Mouse (Mus musculus) kidney, embryonic 14.5 days (tissue): ENCODE results near the gene 1700016K19Rik. TPM values are rescaled to one million over a fixed set of nuclear protein-coding genes. Genes with fewer than 3 reads are reported as not detected.

Experiments used
- ATAC-seq: fragments of 200-750 bp; cut with Nextera tagmentation; 2 replicates; pipeline ENCODE4 v1.8.0; 2017; ENCODE audit warnings: moderate number of reproducible peaks, mild to moderate bottlenecking, moderate TSS enrichment, moderate library complexity; ENCODE audit not compliant: low FRiP score, low TSS enrichment
- H3K27ac ChIP-seq: fragments of 300-500 bp; sonication (generic); 2 replicates; pipeline ENCODE4 v1.5.1; 2014; ENCODE audit warnings: low read depth, mild to moderate bottlenecking, low read length, moderate library complexity, mixed read lengths
- H3K27me3 ChIP-seq: fragments of 300-500 bp; sonication (generic); 2 replicates; pipeline ENCODE4 v1.6.1; 2014; ENCODE audit warnings: mild to moderate bottlenecking, low read length; ENCODE audit not compliant: control insufficient read depth, insufficient read depth
- H3K36me3 ChIP-seq: fragments of 300-500 bp; sonication (generic); 2 replicates; pipeline ENCODE4 v1.6.1; 2014; ENCODE audit warnings: low read length, mixed read lengths; ENCODE audit not compliant: control insufficient read depth, insufficient read depth
- H3K4me1 ChIP-seq: fragments of 300-500 bp; sonication (generic); 2 replicates; pipeline ENCODE4 v1.6.1; 2014; ENCODE audit warnings: low read length, mixed read lengths; ENCODE audit not compliant: control insufficient read depth, insufficient read depth
- H3K4me2 ChIP-seq: fragments of 300-500 bp; sonication (generic); replicated peaks from 2 replicates; pipeline ENCODE4 v1.6.1; 2014; ENCODE audit warnings: low read depth, mild to moderate bottlenecking, low read length
- H3K4me3 ChIP-seq: fragments of 300-500 bp; sonication (generic); 2 replicates; pipeline ENCODE4 v1.5.1; 2014; ENCODE audit warnings: mild to moderate bottlenecking, low read length
- H3K9ac ChIP-seq: fragments of 300-500 bp; sonication (generic); 2 replicates; pipeline ENCODE4 v1.6.1; 2014; ENCODE audit warnings: low read depth, mild to moderate bottlenecking, low read length, moderate library complexity
- H3K9me3 ChIP-seq: fragments of 300-500 bp; sonication (generic); 2 replicates; pipeline ENCODE4 v1.6.1; 2016; ENCODE audit warnings: low read length; ENCODE audit not compliant: control insufficient read depth
- WGBS: fragments of 180-500 bp; shearing (Covaris S2); extraction: QIAGEN DNeasy Blood & Tissue Kit; methylation state at CpG from one replicate; pipeline ENCODE4 v1.1.7; 2014; 5-methylcytosine and 5-hydroxymethylcytosine counted together
- polyA plus RNA-seq: library from polyadenylated mRNA; unstranded; fragments of >200 nt; fragmentation: Nextera tagmentation; extraction: Ambion mirVana; gene quantifications from 2 replicates; pipeline ENCODE4 v1.2.1, GENCODE M21; 2014

1700016K19Rik gene
- polyA plus RNA-seq, 1 experiment from 2014 or later = 0.31 TPM

DNA sequence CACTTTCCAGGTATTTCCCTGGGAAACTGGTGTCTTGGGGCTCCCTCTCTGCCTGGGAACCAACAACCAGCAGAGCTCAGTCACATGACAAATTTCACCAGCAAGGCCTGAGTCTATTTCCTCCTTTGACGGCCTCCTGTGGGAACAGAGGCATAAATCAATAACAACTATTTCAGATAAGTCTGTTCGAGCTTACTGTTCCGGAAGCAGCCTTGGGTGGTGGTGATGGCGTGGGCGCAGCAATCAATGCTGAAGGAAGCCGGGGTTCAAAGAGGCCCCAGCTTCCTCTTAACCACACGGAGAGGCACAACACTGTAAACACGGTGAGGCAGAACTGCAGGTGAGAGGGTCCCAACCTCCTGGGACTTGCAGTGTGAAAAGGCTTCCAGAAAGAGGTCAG lies 23.0 kb upstream of the 1700016K19Rik start:
- Histone ChIP-seq H3K9me3 (no peaks in the 10 kb centered on the region), H3K27ac (no peak overlapping the region), H3K4me3 (no peak overlapping the region), H3K4me2 (no peak overlapping the region), H3K4me1 (no peaks in the 10 kb centered on the region), H3K9ac (no peak overlapping the region), H3K36me3 (no peaks in the 10 kb centered on the region), H3K27me3 (no peaks in the 10 kb centered on the region)
- WGBS = 35% methylated on average over 8 of the region's 8 CpGs
- ATAC-seq = no peak

DNA sequence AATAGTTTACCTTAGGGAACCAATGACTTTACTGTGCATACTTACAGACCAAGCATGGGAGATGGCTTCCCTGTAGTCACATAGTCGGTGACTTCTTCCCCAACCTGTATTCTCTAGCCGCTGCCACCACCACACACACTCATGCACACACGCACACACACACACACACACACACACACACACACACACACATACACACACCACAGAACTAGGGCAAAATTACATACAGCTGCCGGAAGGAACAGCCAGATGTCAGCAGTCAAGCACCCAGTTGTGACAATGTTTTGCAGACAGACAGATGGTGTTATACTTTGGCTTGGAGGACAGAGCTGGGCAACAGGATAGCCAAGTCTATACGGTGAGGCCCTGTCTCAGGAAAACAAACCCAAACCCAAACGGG lies 21.7 kb upstream of the 1700016K19Rik start:
- no peaks in the 10 kb centered on the region for H3K9me3 ChIP-seq
- no peak for ATAC-seq
- no peak overlapping the region for H3K4me3 ChIP-seq
- no peaks in the 10 kb centered on the region for H3K36me3 ChIP-seq
- H3K4me2 ChIP-seq = no peak overlapping the region
- no peaks in the 10 kb centered on the region for H3K4me1 ChIP-seq
- H3K27ac ChIP-seq = no peak overlapping the region
- H3K27me3 ChIP-seq = no peaks in the 10 kb centered on the region
- no peak overlapping the region for H3K9ac ChIP-seq
- 73% methylated on average over 6 of the region's 6 CpGs for WGBS

DNA sequence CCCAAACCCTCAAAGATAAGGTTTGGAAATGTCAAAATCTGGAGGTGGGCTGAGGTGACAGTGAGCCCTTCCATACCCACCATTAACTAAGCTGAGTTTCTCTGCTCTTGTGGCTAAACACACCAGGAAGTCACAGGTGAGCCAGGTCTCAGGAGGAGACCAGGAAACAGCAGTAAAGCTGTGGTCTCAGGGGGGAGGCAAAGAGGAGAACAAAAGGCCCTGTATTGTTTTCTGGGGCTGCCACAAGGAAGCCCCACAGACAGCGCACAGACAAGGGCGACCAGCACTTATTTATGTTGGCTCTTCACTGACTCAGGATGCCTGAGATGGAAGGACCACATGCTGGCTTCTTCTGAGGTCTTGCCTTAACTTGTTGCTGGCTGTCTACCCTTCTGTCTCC lies 19.3 kb upstream of the 1700016K19Rik start:
- no peaks in the 10 kb centered on the region for H3K36me3 ChIP-seq
- H3K9ac ChIP-seq = no peak overlapping the region
- no peaks in the 10 kb centered on the region for H3K27me3 ChIP-seq
- no peak overlapping the region for H3K4me2 ChIP-seq
- no peaks in the 10 kb centered on the region for H3K4me1 ChIP-seq
- H3K9me3 ChIP-seq = no peaks in the 10 kb centered on the region
- H3K4me3 ChIP-seq = no peak overlapping the region
- H3K27ac ChIP-seq = no peak overlapping the region
- ATAC-seq = no peak
- 36% methylated on average over 2 of the region's 2 CpGs for WGBS

DNA sequence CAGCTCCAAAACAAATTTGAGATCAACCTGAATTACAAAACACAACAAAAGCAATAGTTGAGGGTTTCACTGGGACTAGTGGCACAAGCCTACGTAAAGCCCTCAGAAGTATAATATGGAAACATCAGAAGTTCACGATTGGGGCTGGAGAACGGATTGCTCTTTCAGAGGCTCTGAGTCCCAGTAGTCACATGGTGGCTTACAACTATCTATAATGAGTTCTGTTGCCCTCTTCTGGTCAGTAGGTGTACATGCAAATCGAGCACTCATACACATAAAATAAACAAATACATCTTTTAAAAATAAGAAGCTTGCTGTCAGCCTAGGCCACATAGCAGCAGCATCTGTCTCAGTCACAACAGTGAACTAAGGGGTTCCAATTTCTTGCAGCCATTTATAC lies 16.5 kb upstream of the 1700016K19Rik start:
- Histone ChIP-seq H3K36me3 (no peaks in the 10 kb centered on the region), H3K9ac (no peak overlapping the region), H3K4me2 (no peak overlapping the region), H3K27ac (no peak overlapping the region), H3K9me3 (no peaks in the 10 kb centered on the region), H3K27me3 (no peaks in the 10 kb centered on the region), H3K4me1 (no peaks in the 10 kb centered on the region), H3K4me3 (no peak overlapping the region)
- ATAC-seq = no peak
- WGBS = 78% methylated on average over 4 of the region's 4 CpGs

DNA sequence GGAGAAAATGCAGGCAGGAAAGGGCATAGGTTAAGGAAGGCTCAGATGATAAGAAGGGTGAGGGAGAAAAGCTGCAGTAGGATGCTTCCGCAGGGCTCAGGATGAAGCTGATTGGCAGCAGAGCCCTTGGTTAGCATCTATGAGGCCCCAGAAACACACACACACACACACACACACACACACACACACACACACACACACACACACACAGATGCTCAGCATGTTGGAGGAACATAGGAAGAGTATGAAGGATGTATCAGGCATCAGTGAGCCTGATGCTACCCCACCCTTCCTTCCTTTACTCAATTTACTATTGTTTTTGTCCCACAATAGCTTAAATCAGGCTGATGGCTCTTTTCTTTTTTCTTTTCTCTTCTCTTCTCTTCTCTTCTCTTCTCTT lies 15.1 kb upstream of the 1700016K19Rik start:
- no peak overlapping the region for H3K27ac ChIP-seq
- no peak overlapping the region for H3K4me3 ChIP-seq
- ATAC-seq = no peak
- WGBS = 89% methylated on average over 1 of the region's 1 CpGs
- H3K9me3 ChIP-seq = no peaks in the 10 kb centered on the region
- H3K9ac ChIP-seq = no peak overlapping the region
- no peaks in the 10 kb centered on the region for H3K4me1 ChIP-seq
- no peaks in the 10 kb centered on the region for H3K27me3 ChIP-seq
- H3K36me3 ChIP-seq = no peaks in the 10 kb centered on the region
- H3K4me2 ChIP-seq = no peak overlapping the region

DNA sequence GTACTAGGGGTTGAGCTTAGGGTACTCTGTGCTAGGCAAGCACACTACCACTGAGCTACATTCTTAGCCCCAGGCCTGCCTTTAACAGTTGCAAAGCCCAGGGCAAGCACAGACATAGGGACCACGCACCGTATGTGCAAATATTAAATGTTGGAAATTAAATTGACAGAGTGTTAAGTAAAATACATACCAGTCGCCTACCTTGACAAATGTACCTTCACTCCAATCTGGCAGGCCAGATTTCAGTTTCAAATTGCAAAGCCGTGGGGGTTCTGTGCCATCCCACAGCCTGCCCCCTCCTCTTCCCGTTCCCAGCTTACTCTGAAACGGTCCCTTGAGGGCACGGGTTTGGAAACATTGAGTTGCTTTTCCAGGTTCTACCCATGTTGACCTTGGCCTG lies 13.8 kb upstream of the 1700016K19Rik start:
- no peaks in the 10 kb centered on the region for H3K27me3 ChIP-seq
- no peak overlapping the region for H3K4me3 ChIP-seq
- ATAC-seq = no peak
- 70% methylated on average over 7 of the region's 7 CpGs for WGBS
- no peaks in the 10 kb centered on the region for H3K9me3 ChIP-seq
- no peak overlapping the region for H3K9ac ChIP-seq
- no peak overlapping the region for H3K4me2 ChIP-seq
- no peaks in the 10 kb centered on the region for H3K36me3 ChIP-seq
- no peak overlapping the region for H3K27ac ChIP-seq
- no peaks in the 10 kb centered on the region for H3K4me1 ChIP-seq

DNA sequence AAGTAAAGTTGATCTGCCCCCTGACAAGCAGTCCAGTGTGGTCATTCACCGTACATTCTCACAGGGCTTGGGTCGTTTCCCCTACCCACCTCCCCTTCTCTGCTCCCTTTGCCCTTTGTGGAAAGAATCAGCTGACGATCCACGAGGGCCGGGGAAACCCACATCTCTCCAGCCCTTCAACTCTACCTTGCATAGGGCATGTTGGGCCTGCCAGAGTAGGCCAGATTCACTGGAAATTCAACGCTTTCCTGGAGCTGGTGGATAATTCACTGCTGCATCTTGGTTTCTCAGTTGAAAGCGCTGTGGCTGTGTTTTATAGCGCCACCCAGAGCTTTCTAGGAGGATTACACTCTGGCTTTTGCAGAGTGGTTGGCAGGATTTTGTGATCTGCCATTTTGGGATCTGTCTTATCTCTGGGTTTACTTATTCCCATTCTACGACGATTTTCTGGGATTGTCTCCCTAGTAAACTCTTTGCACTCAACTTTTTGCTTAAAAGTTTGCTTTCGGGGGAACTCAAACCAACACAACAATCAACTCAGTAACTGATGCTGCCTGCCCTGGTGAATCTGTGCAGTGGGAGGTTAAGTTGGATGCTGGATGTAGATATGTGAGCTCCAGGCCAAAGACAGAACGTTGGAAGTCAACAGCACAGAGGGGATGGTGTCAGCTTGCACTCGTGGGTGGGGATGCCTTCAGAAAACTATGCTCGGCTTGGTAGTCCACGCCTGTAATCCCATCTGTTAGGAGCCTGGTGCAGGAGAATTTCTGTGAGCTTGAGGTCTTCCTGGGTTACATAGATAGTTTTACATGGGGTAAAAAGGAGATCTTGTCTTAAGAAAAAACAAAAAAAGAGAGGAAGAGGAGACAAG lies 8.5 kb upstream of the 1700016K19Rik start:
- no peaks in the 10 kb centered on the region for H3K4me1 ChIP-seq
- H3K36me3 ChIP-seq = no peaks in the 10 kb centered on the region
- H3K9ac ChIP-seq = no peak overlapping the region
- H3K4me3 ChIP-seq = no peak overlapping the region
- ATAC-seq = no peak
- no peak overlapping the region for H3K27ac ChIP-seq
- H3K9me3 ChIP-seq = no peaks in the 10 kb centered on the region
- H3K4me2 ChIP-seq = no peak overlapping the region
- 69% methylated on average over 15 of the region's 15 CpGs for WGBS
- H3K27me3 ChIP-seq = no peaks in the 10 kb centered on the region

DNA sequence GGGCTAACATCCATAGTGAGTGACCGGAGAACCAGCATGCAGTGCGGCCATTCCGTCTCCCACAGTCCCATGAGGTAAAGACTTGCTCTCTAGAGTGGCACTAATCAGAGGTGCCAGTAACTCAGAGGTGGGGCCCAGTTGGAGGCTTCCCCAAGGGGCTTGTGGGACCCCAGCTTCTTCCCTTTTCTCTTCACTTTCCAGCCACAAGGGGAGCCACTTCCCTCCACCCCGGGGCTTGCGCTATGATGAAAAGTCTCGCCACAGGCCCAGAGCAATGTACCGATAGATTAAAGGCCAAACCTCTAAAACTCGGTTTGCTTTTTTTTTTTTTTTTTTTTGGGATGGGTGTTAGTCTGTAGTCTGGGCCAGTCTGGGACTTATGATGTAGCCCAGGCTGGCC lies 7.8 kb upstream of the 1700016K19Rik start:
- H3K9ac ChIP-seq = no peak overlapping the region
- no peaks in the 10 kb centered on the region for H3K36me3 ChIP-seq
- 91% methylated on average over 8 of the region's 8 CpGs for WGBS
- no peak overlapping the region for H3K27ac ChIP-seq
- no peaks in the 10 kb centered on the region for H3K9me3 ChIP-seq
- no peak overlapping the region for H3K4me3 ChIP-seq
- no peak overlapping the region for H3K4me2 ChIP-seq
- H3K27me3 ChIP-seq = no peaks in the 10 kb centered on the region
- H3K4me1 ChIP-seq = no peaks in the 10 kb centered on the region
- ATAC-seq = no peak

DNA sequence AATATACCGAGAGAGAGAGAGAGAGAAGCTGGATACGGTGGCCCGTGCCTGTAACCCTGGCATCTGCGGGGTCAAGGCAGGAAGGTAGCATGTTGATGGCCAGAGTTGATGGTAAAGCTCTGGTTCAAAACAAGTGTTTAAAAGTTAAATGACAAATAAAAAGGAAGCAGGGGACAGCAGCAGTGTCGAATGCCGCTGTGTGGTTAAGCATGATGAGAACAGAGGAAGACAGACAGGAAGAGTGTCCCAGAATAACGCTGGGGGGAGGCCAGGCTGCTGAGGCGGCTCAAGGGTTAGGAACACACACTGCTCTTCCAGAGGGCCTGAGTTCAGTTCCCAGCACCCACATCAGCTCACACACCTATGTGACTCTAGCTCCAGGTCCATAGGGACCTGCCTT lies 7.2 kb upstream of the 1700016K19Rik start:
- Histone ChIP-seq H3K36me3 (no peaks in the 10 kb centered on the region), H3K9me3 (no peaks in the 10 kb centered on the region), H3K4me3 (no peak overlapping the region), H3K9ac (no peak overlapping the region), H3K4me1 (no peaks in the 10 kb centered on the region), H3K27me3 (no peaks in the 10 kb centered on the region), H3K4me2 (no peak overlapping the region), H3K27ac (no peak overlapping the region)
- no peak for ATAC-seq
- WGBS = 85% methylated on average over 8 of the region's 8 CpGs
